Mouse (Mus musculus): ENCODE measurements at regions not wholly inside any gene's neighbourhood (a gene's known extent, or its start where the extent isn't known, plus 50 kb on each side); places are given as distances from the start of the nearest gene placed in this dataset.

GRCm38 (mm10) chr15:52599511-52599910, 1285.2 kb upstream of the Gm7489 start:
- no peak overlapping the region for H3K27ac ChIP-seq (replicated peaks)
- ATAC-seq (ENCODE audit: low FRiP score): no peak
- no peak overlapping the region for H3K4me2 ChIP-seq
- no peaks in the 10 kb centered on the region for H3K36me3 ChIP-seq
- H3K9ac ChIP-seq (replicated peaks): no peak overlapping the region
- H3K9me3 ChIP-seq (replicated peaks): no peaks in the 10 kb centered on the region
- H3K4me1 ChIP-seq: no peaks in the 10 kb centered on the region
- no peak overlapping the region for H3K4me3 ChIP-seq (replicated peaks)
- H3K27me3 ChIP-seq (replicated peaks): no peaks in the 10 kb centered on the region

DNA sequence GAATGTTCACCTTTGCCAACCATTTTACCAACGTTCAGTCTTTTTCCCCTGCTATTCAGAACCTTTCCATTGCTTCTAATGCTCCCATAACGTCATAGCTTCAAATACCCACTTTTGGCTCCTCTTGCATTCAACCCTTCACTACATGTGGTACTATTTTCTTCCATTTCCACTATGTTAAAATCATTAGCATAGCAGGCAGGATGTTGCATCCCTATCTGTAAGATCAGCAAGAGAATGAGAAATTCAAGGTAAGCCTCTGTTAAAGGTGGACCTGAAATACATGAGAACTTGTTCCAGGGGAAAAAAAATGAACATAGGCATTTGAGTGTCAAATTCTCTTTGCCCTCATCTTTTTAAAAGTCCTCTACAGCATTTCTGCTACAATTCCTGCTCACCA, 1284.7 kb upstream of the Gm7489 start:
- Histone ChIP-seq H3K4me1 (no peaks in the 10 kb centered on the region), H3K9ac (replicated peaks) (no peak overlapping the region), H3K27me3 (replicated peaks) (no peaks in the 10 kb centered on the region), H3K4me3 (replicated peaks) (no peak overlapping the region), H3K4me2 (no peak overlapping the region), H3K9me3 (replicated peaks) (no peaks in the 10 kb centered on the region), H3K36me3 (no peaks in the 10 kb centered on the region), H3K27ac (replicated peaks) (no peak overlapping the region)
- ATAC-seq (ENCODE audit: low FRiP score): no peak
- WGBS: 61% methylated on average over 2 of the region's 2 CpGs

- H3K4me3 ChIP-seq (replicated peaks): no peak overlapping the region
- no peaks in the 10 kb centered on the region for H3K27me3 ChIP-seq (replicated peaks)
- H3K36me3 ChIP-seq: no peaks in the 10 kb centered on the region
- no peak for ATAC-seq (ENCODE audit: low FRiP score)
- H3K4me1 ChIP-seq: no peaks in the 10 kb centered on the region
- no peak overlapping the region for H3K4me2 ChIP-seq
- no peak overlapping the region for H3K27ac ChIP-seq (replicated peaks)
- WGBS: 91% methylated on average over 3 of the region's 3 CpGs
- H3K9me3 ChIP-seq (replicated peaks): no peaks in the 10 kb centered on the region
- H3K9ac ChIP-seq (replicated peaks): no peak overlapping the region
These were observed 1244.9 kb upstream of the Gm7489 start for GRCm38 (mm10) chr15:52639790-52640189.

- no peaks in the 10 kb centered on the region for H3K9me3 ChIP-seq (replicated peaks)
- no peaks in the 10 kb centered on the region for H3K4me1 ChIP-seq
- WGBS: 81% methylated on average over 2 of the region's 2 CpGs
- no peaks in the 10 kb centered on the region for H3K27me3 ChIP-seq (replicated peaks)
- no peak overlapping the region for H3K27ac ChIP-seq (replicated peaks)
- no peaks in the 10 kb centered on the region for H3K36me3 ChIP-seq
- H3K9ac ChIP-seq (replicated peaks): no peak overlapping the region
- no peak overlapping the region for H3K4me2 ChIP-seq
- H3K4me3 ChIP-seq (replicated peaks): no peak overlapping the region
- ATAC-seq (ENCODE audit: low FRiP score): no peak
These were observed 1238.7 kb upstream of the Gm7489 start for GRCm38 (mm10) chr15:52645961-52646360.

DNA sequence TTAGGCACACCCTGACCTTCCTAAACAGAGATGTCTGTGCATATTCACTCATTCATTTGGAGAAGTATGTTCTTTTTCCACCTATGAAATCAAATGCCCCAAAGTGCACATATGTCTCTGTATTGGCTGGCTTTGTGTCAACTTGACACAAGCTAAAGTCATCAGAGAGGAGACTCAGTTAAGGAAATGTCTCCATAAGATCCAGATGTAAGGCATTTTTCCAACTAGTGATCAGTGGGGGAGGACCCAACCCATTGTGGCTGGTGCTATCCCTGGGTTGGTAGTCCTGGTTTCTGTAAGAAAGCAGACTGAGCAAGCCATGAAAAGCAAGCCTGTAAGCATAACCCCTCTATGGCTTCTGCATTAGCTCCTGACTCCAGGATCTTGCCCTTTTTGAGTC, 1226.8 kb upstream of the Gm7489 start:
- H3K27me3 ChIP-seq (replicated peaks): no peaks in the 10 kb centered on the region
- no peak overlapping the region for H3K4me2 ChIP-seq
- H3K4me1 ChIP-seq: no peaks in the 10 kb centered on the region
- no peaks in the 10 kb centered on the region for H3K36me3 ChIP-seq
- H3K27ac ChIP-seq (replicated peaks): no peak overlapping the region
- H3K4me3 ChIP-seq (replicated peaks): no peak overlapping the region
- H3K9me3 ChIP-seq (replicated peaks): no peaks in the 10 kb centered on the region
- no peak for ATAC-seq (ENCODE audit: low FRiP score)
- no peak overlapping the region for H3K9ac ChIP-seq (replicated peaks)
